Mouse (Mus musculus) adrenal gland, postnatal 14 days (tissue): ENCODE results near the gene Cdk5. TPM values are rescaled to one million over a fixed set of nuclear protein-coding genes. Genes with fewer than 3 reads are reported as not detected.

Experiments
- DNase-seq: peaks from one replicate; pipeline ENCODE4 v3.0.0; 2021; ENCODE audit warnings: mixed read lengths
- long read RNA-seq, 2 experiments: library from polyadenylated mRNA; stranded (forward); transcript quantifications; one replicate each; pipeline ENCODE4 v2.0.0; 2021
- total RNA-seq: library from RNA; stranded (reverse); gene quantifications from 2 replicates; pipeline ENCODE4 v1.2.3, GENCODE M21; 2021

Cdk5 gene
- total RNA-seq: 38.5 and 38.7 TPM in 2 replicates
- long read RNA-seq, experiment 1, transcript Cdk5-201 (12 exons, 2,059 nt): major isoform, 16 of 31 reads
- long read RNA-seq, experiment 1, partial matches to known transcripts: 6 of 31 reads
- long read RNA-seq, experiment 1, other reads (novel, unspliced or antisense): 9 of 31 reads
- long read RNA-seq, experiment 2, transcript Cdk5-201 (12 exons, 2,059 nt): major isoform, 21 of 33 reads
- long read RNA-seq, experiment 2, partial matches to known transcripts: 3 of 33 reads
- long read RNA-seq, experiment 2, other reads (novel, unspliced or antisense): 9 of 33 reads

- DNase-seq: peak; percentile 98
Observed at GRCm38 (mm10) chr5:24423129-24424003, at the start of gene Cdk5, which contains the start of gene Slc4a2. Gene Cdk5, minus strand, starts transcription at chr5:24423530. Gene Slc4a2, plus strand, starts transcription at chr5:24423837.

GRCm38 (mm10) chr5:24470600-24470999 lies 47.3 kb upstream of the Cdk5 start:
- DNase-seq: peak; percentile 87

GRCm38 (mm10) chr5:24466762-24467161 lies 43.4 kb upstream of the Cdk5 start:
- no peak for DNase-seq

GRCm38 (mm10) chr5:24455613-24456012 lies 32.3 kb upstream of the Cdk5 start:
- no peak for DNase-seq

GRCm38 (mm10) chr5:24455076-24455475 lies 31.7 kb upstream of the Cdk5 start:
- peak; percentile 64 for DNase-seq

- no peak for DNase-seq
Observed at GRCm38 (mm10) chr5:24453985-24454303, 30.6 kb upstream of the Cdk5 start.

- no peak for DNase-seq
Observed at GRCm38 (mm10) chr5:24453283-24453984, 30.1 kb upstream of the Cdk5 start.

- DNase-seq: peak; percentile 58
Observed at GRCm38 (mm10) chr5:24452691-24453233, 29.4 kb upstream of the Cdk5 start.

- DNase-seq: peak; percentile 64
Observed at GRCm38 (mm10) chr5:24452030-24452690, 28.8 kb upstream of the Cdk5 start, which contains the start of gene Agap3. Gene Agap3, plus strand, starts transcription at chr5:24452177.

GRCm38 (mm10) chr5:24451264-24452029 lies 28.1 kb upstream of the Cdk5 start:
- peak; percentile 93 for DNase-seq

GRCm38 (mm10) chr5:24447624-24448298 lies 24.4 kb upstream of the Cdk5 start, which contains the start of gene Tmub1:
Gene Tmub1, minus strand, starts transcription at chr5:24447854.
- peak; percentile 90 for DNase-seq

GRCm38 (mm10) chr5:24446630-24447029 lies 23.3 kb upstream of the Cdk5 start:
- DNase-seq: no peak

GRCm38 (mm10) chr5:24445428-24446080 lies 22.2 kb upstream of the Cdk5 start:
- DNase-seq: peak; percentile 47

GRCm38 (mm10) chr5:24444746-24445427 lies 21.6 kb upstream of the Cdk5 start, which contains the start of gene Fastk:
Gene Fastk, minus strand, starts transcription at chr5:24445287.
- peak; percentile 96 for DNase-seq

GRCm38 (mm10) chr5:24443927-24444326 lies 20.6 kb upstream of the Cdk5 start:
- no peak for DNase-seq

- no peak for DNase-seq
Observed at GRCm38 (mm10) chr5:24443204-24443603, 19.9 kb upstream of the Cdk5 start.

GRCm38 (mm10) chr5:24442029-24442428 lies 18.7 kb upstream of the Cdk5 start:
- no peak for DNase-seq

GRCm38 (mm10) chr5:24441187-24441586 lies 17.9 kb upstream of the Cdk5 start:
- DNase-seq: no peak

- DNase-seq: no peak
Observed at GRCm38 (mm10) chr5:24433993-24434392, 10.7 kb upstream of the Cdk5 start.
